Mouse (Mus musculus) fat pad, adult 2 months (tissue): ENCODE results near the gene Slit3.

Experiments used
- DNase-seq: peaks from one replicate; pipeline ENCODE4 v3.0.0-alpha.2; 2011; ENCODE audit warnings: low read depth, low spot score; ENCODE audit errors: extremely low read depth

Gene Slit3

GRCm38 (mm10) chr11:35124489-35125107 lies 3.6 kb downstream of the Slit3 start:
- no peak for DNase-seq

GRCm38 (mm10) chr11:35125108-35125490 lies 4.1 kb downstream of the Slit3 start:
- no peak for DNase-seq

GRCm38 (mm10) chr11:35131740-35132139 lies 10.7 kb downstream of the Slit3 start:
- DNase-seq = no peak

GRCm38 (mm10) chr11:35136625-35137024 lies 15.6 kb downstream of the Slit3 start:
- DNase-seq = no peak

- DNase-seq = no peak
These were observed 19.1 kb downstream of the Slit3 start for GRCm38 (mm10) chr11:35140092-35140491.

- DNase-seq = no peak
These were observed 21.2 kb downstream of the Slit3 start for GRCm38 (mm10) chr11:35142202-35142601.

- DNase-seq = no peak
These were observed 21.8 kb downstream of the Slit3 start for GRCm38 (mm10) chr11:35142698-35143360.

- no peak for DNase-seq
These were observed 26.9 kb downstream of the Slit3 start for GRCm38 (mm10) chr11:35147818-35148445.

- DNase-seq = no peak
These were observed 30.5 kb downstream of the Slit3 start for GRCm38 (mm10) chr11:35151539-35151951.

- DNase-seq = no peak
These were observed 31.9 kb downstream of the Slit3 start for GRCm38 (mm10) chr11:35152875-35153274.

- DNase-seq = no peak
These were observed 33.4 kb downstream of the Slit3 start for GRCm38 (mm10) chr11:35154449-35154848.

GRCm38 (mm10) chr11:35155281-35155680 lies 34.3 kb downstream of the Slit3 start:
- no peak for DNase-seq

GRCm38 (mm10) chr11:35156676-35157075 lies 35.7 kb downstream of the Slit3 start:
- peak; percentile 49 for DNase-seq

GRCm38 (mm10) chr11:35160682-35161211 lies 39.7 kb downstream of the Slit3 start:
- DNase-seq = no peak

GRCm38 (mm10) chr11:35163396-35163795 lies 42.4 kb downstream of the Slit3 start:
- no peak for DNase-seq

GRCm38 (mm10) chr11:35167176-35167575 lies 46.2 kb downstream of the Slit3 start:
- no peak for DNase-seq

GRCm38 (mm10) chr11:35171505-35171904 lies 50.5 kb downstream of the Slit3 start:
- no peak for DNase-seq

- no peak for DNase-seq
These were observed 56.5 kb downstream of the Slit3 start for GRCm38 (mm10) chr11:35177564-35177963.

GRCm38 (mm10) chr11:35178144-35178817 lies 57.3 kb downstream of the Slit3 start:
- no peak for DNase-seq

- no peak for DNase-seq
These were observed 58.3 kb downstream of the Slit3 start for GRCm38 (mm10) chr11:35179305-35179704.

- no peak for DNase-seq
These were observed 61.9 kb downstream of the Slit3 start for GRCm38 (mm10) chr11:35182887-35183286.
